Mouse (Mus musculus) natural killer cell, adult 2 months (primary cell): ENCODE data around the gene Vamp2.
A peak's percentile ranks its signal among the peaks of the same experiment; 100 is the strongest.

Experiments
- DNase-seq, 2 experiments: peaks; one replicate each; pipeline ENCODE4 v3.0.0; 2022; ENCODE audit warnings: low spot score in 2 of 2

Gene Vamp2

DNA sequence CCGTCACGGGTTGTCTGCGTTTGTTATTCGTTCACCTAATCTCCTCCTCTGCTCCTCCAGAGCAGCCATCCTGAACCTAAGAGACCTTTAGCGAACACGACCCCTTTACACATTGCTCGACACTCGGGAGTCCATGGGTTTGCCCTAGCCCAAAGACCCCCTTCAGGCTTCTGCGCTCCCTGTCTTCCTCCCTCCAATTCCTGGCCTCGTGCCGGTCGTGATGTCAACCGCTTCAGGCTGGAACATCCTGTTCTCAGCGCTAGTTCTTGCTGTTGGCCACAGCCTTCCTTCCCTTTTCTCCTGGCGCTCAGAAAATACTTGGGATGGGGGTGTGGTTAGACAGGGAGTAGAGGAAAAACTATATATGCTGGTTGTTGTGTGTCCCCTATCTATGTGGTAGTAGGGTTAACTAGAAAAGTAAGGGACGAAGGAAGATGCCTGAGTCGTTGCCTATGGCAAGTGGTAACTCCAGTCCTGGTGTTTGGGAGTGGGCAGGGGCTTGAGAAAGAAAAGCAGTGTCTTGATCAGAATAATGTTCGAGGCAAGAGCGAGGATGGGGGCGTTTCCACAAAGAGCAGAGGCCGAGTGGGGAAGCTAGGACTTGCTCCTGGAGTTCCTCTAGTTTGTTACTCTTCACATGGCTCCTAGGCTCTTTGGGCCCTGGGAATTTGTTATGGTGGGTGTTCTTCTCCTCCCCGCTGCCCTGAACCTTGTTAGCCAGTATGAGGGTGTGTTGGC is 11.1 kb downstream of the Vamp2 start:
- DNase-seq: no peak

GRCm38 (mm10) chr11:69099915-69100345 is 11.6 kb downstream of the Vamp2 start:
- DNase-seq: peak; percentile 88 to 91

GRCm38 (mm10) chr11:69100639-69101360 is 12.5 kb downstream of the Vamp2 start:
- no peak for DNase-seq

DNA sequence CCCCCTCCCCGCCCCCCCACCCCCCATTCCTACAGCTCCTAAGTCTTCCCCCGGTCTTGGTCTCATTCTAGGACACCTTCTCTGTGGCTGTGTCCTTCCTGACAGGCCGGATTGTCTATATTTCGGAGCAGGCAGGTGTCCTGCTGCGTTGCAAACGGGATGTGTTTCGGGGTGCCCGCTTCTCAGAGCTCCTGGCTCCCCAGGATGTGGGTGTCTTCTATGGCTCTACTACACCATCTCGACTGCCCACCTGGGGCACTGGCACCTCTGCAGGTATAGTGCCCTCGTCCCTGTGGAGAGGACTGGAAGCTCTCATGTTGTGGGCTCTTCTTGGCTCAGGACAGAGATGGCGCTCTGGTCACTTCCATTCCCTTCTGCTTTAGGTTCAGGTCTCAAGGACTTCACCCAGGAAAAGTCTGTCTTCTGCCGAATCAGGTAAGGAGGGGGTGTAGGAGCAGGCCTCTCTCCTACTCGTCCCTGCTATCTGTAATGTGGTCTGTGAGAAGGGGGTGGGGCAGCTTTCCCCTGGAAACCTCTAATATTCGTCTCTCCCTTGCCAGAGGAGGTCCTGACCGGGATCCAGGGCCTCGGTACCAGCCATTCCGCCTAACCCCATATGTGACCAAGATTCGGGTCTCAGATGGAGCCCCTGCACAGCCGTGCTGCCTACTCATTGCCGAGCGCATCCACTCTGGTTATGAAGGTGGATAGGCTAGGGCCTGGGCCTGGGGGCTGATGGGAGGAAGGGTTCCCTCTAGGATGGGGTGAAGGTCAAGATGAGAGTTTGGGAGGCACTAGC is 13.5 kb downstream of the Vamp2 start:
- no peak for DNase-seq

- no peak for DNase-seq
Observed at GRCm38 (mm10) chr11:69102403-69102725, 14.1 kb downstream of the Vamp2 start.

GRCm38 (mm10) chr11:69103121-69103520 is 14.8 kb downstream of the Vamp2 start:
- DNase-seq: no peak

DNA sequence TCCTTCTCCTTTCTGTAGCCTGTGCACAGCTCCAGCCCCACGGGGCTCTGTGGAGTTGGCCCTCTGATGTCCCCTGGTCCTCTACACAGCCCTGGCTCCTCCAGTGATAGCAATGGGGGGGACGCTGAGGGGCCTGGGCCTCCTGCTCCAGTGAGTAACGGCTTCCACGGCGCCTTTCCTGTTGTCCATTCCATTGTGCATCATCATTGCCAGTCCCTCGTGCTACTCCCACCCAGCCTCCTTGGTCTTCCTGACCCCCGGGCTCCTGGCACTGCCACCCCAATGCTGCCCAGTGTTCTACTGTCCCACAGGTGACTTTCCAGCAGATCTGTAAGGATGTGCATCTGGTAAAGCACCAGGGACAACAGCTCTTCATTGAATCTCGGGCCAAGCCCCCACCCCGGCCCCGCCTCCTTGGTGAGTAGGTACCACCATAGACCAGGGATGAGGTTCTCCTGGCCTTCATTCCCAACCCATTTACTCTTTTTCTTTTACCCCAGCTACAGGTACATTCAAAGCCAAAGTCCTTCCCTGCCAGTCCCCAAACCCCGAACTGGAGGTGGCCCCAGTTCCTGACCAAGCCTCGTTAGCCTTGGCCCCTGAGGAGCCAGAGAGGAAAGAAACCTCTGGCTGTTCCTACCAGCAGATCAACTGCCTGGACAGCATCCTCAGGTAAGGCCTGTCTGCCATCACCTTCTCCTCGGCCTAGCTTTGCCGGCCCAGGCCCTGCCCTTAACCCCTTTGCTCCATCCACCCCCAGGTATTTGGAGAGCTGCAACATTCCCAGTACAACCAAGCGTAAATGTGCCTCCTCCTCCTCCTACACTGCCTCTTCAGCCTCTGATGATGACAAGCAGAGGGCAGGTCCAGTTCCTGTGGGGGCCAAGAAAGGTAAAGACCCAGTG is 15.5 kb downstream of the Vamp2 start:
- no peak for DNase-seq

DNA sequence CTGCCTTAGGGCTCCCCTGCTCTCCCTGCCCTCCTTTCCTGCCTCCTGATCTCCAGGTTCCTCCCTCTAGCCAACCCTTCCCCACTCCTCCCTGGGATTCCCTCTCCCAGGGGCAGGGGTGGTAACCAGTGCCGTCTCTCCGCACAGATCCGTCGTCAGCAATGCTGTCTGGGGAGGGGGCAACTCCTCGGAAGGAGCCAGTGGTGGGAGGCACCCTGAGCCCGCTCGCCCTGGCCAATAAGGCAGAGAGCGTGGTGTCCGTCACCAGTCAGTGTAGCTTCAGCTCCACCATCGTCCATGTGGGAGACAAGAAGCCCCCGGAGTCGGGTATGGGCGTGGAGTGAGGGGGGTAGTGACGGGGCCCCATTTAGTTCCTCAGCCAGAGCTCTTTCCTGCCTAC is 16.2 kb downstream of the Vamp2 start:
- no peak for DNase-seq

DNA sequence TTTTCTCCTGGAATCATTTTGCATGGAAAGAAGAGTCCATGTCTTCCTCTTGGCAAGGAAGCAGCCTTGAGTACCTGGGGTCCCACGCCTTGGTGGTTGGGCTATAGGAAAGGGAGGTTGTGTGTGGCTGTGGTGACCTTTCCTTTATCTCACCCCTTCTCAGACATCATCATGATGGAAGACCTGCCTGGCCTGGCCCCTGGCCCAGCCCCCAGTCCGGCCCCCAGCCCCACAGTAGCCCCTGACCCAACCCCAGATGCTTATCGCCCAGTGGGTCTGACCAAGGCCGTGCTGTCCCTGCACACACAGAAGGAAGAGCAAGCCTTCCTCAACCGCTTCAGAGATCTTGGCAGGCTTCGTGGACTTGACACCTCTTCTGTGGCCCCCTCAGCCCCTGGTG is 16.9 kb downstream of the Vamp2 start:
- no peak for DNase-seq

- DNase-seq: no peak
Observed at GRCm38 (mm10) chr11:69105796-69106195, 17.5 kb downstream of the Vamp2 start.

DNA sequence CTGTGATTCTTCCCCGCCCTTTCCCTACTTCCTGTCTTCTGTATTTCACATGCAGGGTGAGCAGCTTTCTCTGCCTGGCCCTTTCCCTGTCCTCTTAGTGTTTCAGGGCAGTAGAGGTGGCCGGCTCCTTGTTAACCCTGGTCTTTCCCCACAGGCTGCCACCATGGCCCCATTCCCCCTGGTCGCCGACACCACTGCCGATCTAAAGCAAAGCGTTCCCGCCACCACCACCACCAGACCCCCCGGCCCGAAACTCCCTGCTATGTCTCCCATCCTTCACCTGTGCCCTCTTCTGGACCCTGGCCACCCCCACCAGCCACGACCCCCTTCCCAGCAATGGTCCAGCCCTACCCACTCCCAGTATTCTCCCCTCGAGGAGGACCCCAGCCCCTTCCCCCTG is 18.0 kb downstream of the Vamp2 start:
- no peak for DNase-seq

- DNase-seq: no peak
Observed at GRCm38 (mm10) chr11:69106842-69107241, 18.6 kb downstream of the Vamp2 start.

- no peak for DNase-seq
Observed at GRCm38 (mm10) chr11:69107676-69108075, 19.4 kb downstream of the Vamp2 start.

- no peak for DNase-seq
Observed at GRCm38 (mm10) chr11:69108223-69108622, 19.9 kb downstream of the Vamp2 start.

DNA sequence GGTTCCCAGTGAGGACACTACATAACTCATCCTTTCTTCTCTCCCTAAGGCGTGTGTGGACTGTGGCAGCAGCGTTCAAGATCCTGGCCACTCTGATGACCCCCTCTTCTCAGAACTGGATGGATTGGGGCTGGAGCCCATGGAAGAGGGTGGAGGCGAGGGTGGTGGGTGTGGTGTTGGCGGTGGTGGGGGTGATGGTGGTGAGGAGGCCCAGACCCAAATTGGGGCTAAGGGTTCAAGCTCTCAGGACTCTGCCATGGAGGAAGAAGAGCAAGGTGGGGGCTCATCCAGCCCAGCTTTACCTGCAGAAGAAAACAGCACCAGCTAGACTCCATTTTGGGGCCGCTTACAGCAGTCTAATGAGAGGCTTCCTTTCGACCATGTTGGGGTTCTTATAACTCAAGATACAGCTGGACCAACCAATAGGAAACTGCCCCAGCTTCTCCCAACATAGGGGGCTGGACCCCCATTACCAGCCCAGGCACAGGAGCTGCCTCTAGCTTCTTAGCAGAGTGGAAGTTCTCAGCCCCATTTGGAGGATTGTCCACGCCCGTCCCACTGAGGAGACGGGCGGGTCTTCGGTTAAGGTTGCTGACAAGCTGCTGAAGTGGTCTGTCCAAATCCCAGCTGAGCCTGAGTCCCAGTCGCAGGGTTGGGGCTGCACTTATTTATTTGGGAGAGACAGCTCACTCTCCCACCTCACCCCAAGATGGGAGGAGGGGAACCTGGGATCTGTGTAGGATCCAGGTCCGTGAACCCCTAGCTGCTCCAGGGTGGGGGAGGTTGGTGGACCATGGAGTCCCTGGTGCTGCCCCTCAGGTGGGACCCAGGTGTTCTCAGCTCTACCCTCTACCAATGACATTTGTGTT is 21.0 kb downstream of the Vamp2 start:
- no peak for DNase-seq

DNA sequence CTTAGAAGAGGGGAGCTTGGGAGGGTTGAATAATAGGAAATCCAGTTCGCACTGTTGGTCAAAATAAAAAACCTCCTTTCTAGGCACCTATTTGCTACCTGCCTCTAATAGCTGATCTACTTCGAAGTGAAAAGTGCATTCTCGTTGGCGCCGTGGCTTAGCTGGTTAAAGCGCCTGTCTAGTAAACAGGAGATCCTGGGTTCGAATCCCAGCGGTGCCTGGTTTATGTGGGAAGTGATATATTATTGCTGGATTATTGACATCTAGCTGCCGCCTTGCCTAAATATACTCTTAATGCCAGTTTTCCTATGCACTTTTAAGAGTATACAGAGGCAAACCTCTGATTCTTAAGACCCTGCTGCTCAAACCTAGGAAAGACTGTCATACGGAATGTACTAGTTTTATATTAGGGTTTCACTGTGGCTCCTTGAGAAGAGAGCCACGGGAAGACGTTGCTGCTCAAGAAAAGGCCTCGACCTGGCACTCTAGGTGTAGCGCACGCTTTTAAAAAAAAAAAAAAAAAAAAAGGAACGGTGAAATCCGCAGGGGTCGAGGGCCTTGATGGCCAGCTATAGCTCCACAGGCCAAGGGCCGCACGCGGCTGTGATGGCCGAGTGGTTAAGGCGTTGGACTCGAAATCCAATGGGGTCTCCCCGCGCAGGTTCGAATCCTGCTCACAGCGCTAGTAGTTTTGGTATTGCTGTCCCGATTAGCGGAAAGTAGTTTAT is 22.2 kb downstream of the Vamp2 start:
- peak; percentile 92 for DNase-seq

- DNase-seq: no peak
Observed at GRCm38 (mm10) chr11:69111051-69111810, 22.9 kb downstream of the Vamp2 start.

DNA sequence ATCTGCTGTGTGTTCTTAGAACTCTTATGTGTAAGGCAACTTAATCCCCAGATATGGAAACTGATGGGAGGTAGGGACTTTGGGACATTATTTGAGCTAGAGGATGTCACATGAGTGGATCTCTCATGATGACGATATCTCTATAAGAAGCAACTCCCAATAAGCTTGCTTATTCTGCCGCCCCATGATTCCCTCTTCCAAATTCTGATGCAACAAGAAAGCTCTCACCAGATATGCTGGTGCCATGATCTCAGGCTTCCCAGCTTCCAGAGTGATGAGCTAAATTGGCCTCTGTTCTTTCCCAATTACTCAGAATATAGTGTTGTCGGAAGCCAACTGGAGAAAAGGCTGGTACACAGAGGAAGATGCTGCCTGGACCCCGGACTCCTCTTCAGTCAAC is 23.6 kb downstream of the Vamp2 start:
- no peak for DNase-seq

DNA sequence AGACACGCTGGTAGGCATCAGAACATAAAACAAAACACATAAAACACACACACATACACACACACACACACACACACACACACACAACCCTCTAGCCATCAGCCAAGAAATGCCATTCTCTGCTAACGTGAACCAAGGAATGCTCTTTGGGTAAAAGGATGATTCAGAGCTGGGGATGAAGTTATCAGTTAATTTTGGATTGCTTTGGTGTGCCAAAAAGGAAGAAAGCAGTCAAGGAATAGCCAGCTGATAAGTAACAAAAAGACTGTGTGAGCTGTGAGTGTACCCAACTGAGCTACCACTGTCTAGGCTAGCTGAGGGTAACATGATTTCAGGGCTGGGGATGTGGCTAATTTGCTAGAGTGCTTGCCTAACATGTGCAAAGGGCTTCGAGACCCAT is 25.7 kb downstream of the Vamp2 start:
- DNase-seq: no peak
